Mouse (Mus musculus): ENCODE measurements at regions not wholly inside any gene's neighbourhood (a gene's known extent, or its start where the extent isn't known, plus 50 kb on each side); places are given as distances from the start of the nearest gene placed in this dataset.

- TF ChIP-seq CHD2 (IDR thresholded peaks at IDR 0.05; ENCODE audit: low read depth, low read length) (no peak), ZC3H11A (IDR thresholded peaks at IDR 0.05; ENCODE audit: borderline replicate concordance, low read depth, low read length) (no peak)
These were observed 107.7 kb downstream of the Tnfsf18 start for GRCm38 (mm10) chr1:161602150-161602549.

All from ES-E14 (cell line).